Mouse (Mus musculus) left cerebral cortex, adult 8-10 months (tissue): ENCODE measurements around the gene Sirt2. TPM values are rescaled to one million over a fixed set of nuclear protein-coding genes. Genes with fewer than 3 reads are reported as not detected.

Experiments used
- DNase-seq, 2 experiments: peaks; one replicate each; pipeline ENCODE4 v3.0.0; 2022; ENCODE audit warnings: low spot score in 2 of 2
- total RNA-seq, 4 experiments: library from RNA; stranded (reverse); gene quantifications; 2 replicates each; pipeline ENCODE4 v1.2.4; 2022

The Sirt2 gene
- total RNA-seq, 4 experiments from 2014 or later = 132 to 145 (median 141) TPM

DNA sequence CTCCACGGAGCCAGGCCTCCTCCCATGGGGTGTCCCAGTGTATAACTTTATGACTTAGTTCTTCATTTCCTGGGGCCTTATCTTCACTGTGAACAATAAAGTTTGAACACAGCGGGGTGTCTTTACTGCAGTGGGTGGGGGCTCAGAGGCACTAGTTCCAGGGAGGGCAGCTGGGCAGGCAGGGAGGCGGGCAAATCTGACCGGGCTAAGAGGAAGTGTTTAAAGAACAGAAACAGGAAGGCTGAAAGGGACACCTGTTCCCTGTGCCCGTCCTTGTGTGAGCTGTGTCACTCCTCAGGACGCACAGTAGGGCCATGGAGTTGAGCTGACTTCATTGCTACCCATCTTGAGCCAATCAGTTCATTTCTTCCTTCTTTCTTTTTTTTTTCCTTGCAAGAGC is 65.6 kb downstream of the Sirt2 start:
- DNase-seq = no peak

- DNase-seq = no peak
Measured at GRCm38 (mm10) chr7:28833723-28834347, 67.3 kb downstream of the Sirt2 start, which contains the start of gene Lgals4. Lgals4 (plus strand) TSS chr7:28833854.

DNA sequence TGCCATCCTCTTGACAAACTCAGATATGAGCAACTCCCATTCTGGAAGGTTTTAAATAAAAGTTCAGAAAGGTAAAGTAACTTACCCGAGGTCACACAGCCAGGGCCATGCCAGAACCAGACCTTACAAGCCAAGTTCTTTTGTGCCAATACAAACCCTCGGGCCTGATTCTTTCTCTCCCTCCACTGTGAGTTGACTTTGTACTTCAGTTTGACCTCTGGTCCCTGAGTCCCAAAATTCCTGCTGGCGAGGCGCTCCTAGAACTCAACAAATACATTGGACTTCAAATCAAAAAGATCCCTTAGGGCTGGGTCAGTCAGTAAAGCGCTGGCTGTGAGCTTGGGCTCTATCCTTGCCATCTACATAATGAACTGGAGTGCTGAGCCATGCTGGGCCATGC is 70.4 kb downstream of the Sirt2 start:
- no peak for DNase-seq

Other genes starting within 250 kb of the Sirt2 start
- gene Ifnl3, start 243.9 kb upstream of the Sirt2 start, total RNA-seq = not detected
- not detected for gene Sycn, start 225.8 kb upstream of the Sirt2 start, total RNA-seq
- under 1 TPM in 3 of 4 experiments, not detected in 1; 0.23 to 0.49 (median 0.39) TPM for gene Nccrp1, start 219.5 kb upstream of the Sirt2 start, total RNA-seq
- 10 to 100 TPM; 58.2 to 70.1 (median 61.7) TPM for gene Samd4b, start 168.6 kb upstream of the Sirt2 start, total RNA-seq
- 1 to 10 TPM; 8.4 to 9.0 (median 8.5) TPM for gene Pak4, start 168.6 kb upstream of the Sirt2 start, total RNA-seq
- 1 to 10 TPM; 1.5 to 2.8 (median 2.1) TPM for gene Acp7, start 135.4 kb upstream of the Sirt2 start, total RNA-seq
- gene Fbxo27, start 73.9 kb upstream of the Sirt2 start, total RNA-seq = 10 to 100 TPM; 18.3 to 20.9 (median 20.4) TPM
- gene Fbxo17, start 49.9 kb upstream of the Sirt2 start, total RNA-seq = 1 to 10 TPM; 1.8 to 4.3 (median 2.8) TPM
- 10 to 100 TPM; 54.2 to 65.8 (median 60.4) TPM for gene Mrps12, start 24.9 kb upstream of the Sirt2 start, total RNA-seq
- 10 to 100 TPM; 11.5 to 15.7 (median 13.9) TPM for gene Sars2, start 24.7 kb upstream of the Sirt2 start, total RNA-seq
- 1 to 10 TPM; 1.7 to 2.8 (median 2.4) TPM for gene Ccer2, start 10.6 kb upstream of the Sirt2 start, total RNA-seq
- gene Nfkbib, start 777 bp downstream of the Sirt2 start, total RNA-seq = 10 to 100 TPM; 32.2 to 34.7 (median 33.3) TPM
- gene Rinl, start 22.2 kb downstream of the Sirt2 start, total RNA-seq = 1 to 10 TPM; 2.0 to 4.9 (median 4.1) TPM
- gene Hnrnpl, start 41.8 kb downstream of the Sirt2 start, total RNA-seq = 100 to 1,000 TPM; 433 to 466 (median 453) TPM
- 10 to 100 TPM; 57.9 to 68.0 (median 62.2) TPM for gene Ech1, start 58.5 kb downstream of the Sirt2 start, total RNA-seq
- 1 to 10 TPM; 1.4 to 3.4 (median 3.0) TPM for gene Lgals4, start 67.1 kb downstream of the Sirt2 start, total RNA-seq
- not detected for gene Lgals7, start 97.1 kb downstream of the Sirt2 start, total RNA-seq
- 1 to 10 TPM in 3 of 4 experiments, under 1 TPM in 1; 0.41 to 2.3 (median 1.3) TPM for gene Capn12, start 114.7 kb downstream of the Sirt2 start, total RNA-seq
- 100 to 1,000 TPM; 161 to 178 (median 177) TPM for gene Actn4, start 195.6 kb downstream of the Sirt2 start, total RNA-seq
- gene Eif3k, start 215.1 kb downstream of the Sirt2 start, total RNA-seq = 100 to 1,000 TPM; 197 to 208 (median 204) TPM
- gene Map4k1, start 215.3 kb downstream of the Sirt2 start, total RNA-seq = 1 to 10 TPM in 3 of 4 experiments, under 1 TPM in 1; 0.99 to 3.7 (median 2.1) TPM